Mouse (Mus musculus) retina, adult 2 months (tissue): ENCODE results near the gene Arhgef39.
A peak's percentile ranks its signal among the peaks of the same experiment; 100 is the strongest.
"Not testable (repeated sequence)": the region's sequence is repeated elsewhere in the genome, so short reads cannot be mapped to it uniquely, and the experiment has no call there.

ENCODE experiments used
- DNase-seq: peaks from one replicate; pipeline ENCODE4 v3.0.0-alpha.2; 2012; ENCODE audit warnings: low read depth, low spot score

The Arhgef39 gene

DNA sequence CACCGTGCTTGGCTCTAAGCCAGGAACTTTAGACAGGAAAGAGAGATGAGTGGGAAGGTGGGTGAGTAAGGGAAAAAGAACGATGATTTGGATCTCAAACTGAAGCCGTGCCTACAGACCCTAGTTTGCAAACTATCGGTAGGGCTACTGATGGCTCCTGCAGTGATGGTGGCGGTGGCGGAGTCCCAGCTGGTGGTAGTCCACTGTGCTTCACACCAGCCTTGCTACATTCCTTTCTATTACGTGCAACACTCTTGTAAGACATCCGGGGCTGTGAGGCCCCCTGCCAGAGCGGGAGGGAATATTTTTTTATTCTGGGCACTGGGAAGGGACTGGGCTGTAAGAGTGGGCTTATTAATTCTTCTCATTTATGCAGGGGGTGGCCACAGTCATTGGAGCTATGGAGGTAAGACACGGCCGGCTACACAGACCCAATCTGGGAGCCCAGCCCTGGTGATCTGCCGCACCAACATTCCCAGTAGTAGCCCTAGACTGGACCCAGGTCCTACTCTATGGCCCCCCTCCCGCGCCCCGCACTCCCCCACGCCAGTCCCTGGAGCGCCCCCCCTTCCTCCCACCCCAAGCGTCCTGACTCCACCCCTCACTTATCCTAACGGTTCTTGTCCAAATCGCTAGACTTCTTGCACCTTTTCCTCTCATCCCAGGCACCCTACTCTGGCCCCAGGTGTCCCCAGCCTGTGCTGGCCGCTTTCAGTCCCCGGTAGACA is 8.6 kb upstream of the Arhgef39 start:
- no peak for DNase-seq

DNA sequence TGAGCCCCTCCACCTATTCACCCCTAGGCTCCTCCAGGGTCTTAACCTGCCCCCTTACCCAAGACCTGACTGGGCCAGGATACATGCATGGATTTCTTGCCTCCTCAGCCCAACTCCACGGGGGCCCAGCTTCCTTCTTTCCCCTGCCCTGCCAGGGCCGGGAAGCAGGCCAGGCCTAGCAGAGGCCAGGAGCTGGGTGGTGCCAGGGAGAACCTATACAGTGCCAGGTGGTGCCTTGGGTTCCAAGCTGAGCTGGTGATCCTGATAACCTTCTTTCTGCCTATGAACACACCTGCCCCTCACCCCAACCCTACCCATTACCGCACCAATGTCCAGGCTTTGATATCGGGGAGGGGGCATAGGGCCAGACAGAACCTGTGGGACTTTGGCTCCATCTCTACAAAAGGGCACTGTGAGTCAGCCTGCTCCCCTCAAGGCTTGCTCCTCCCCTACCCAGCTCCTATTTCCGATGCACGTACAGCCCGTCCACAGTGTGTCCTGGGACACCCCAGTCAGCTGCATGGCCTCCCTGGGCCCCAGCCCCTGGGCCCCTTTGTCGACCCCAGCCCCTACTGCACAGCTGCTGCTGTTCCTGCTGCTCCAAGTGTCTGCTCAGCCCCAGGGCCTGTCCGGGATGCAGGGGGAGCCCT is 7.2 kb upstream of the Arhgef39 start, which contains the start of gene Car9:
Gene Car9, plus strand, starts transcription at position 431 of the 650 bp plus-strand sequence.
- DNase-seq, result no peak

DNA sequence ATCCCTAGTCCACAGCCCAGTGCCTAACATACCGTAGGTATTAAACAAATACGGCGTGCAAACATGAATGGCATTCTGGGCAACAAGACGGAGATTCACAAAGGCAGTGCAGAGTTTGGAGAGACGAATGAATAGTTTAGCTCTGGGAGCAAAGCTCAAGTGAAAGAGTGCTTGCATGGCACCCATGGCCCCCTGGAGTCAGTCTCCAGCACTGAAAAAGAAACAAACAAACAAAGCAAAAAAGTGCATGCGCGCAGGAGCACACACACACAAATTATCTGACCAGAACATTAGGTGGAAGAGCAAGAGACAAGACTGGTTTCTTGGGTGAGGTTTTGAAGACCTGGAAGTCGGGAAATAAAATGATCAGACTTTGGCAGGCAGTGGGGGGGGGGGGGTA is 6.6 kb upstream of the Arhgef39 start:
- no peak for DNase-seq

GRCm38 (mm10) chr4:43504269-43504668 is 4.8 kb upstream of the Arhgef39 start:
- DNase-seq, result no peak

GRCm38 (mm10) chr4:43503506-43503905 is 4.0 kb upstream of the Arhgef39 start:
- DNase-seq, result no peak

DNA sequence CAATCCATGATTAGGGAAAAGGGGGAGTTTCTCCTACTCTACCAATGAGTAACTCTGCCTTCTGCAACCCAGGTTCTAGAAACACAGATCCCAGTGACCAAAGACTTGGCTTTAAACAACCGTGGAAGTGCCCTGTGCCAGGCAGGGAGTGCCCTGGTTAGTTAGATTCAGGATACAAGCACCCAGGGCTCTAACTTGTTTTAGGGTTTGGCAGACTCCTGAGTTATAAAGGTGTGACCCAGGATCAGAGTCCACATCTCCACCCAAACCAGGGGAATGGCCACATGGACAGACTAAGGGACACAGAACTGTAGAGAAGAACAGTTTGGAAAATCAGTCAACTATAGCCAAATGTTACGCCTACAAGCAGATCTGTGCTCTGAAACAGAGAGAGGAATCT is 3.5 kb upstream of the Arhgef39 start:
- no peak for DNase-seq

GRCm38 (mm10) chr4:43498983-43499382 is 512 bp downstream of the Arhgef39 start:
- no peak for DNase-seq

- DNase-seq, result no peak
These were observed 1.5 kb downstream of the Arhgef39 start for GRCm38 (mm10) chr4:43497946-43498345.

- DNase-seq, result no peak
These were observed 2.1 kb downstream of the Arhgef39 start for GRCm38 (mm10) chr4:43497405-43497804.

DNA sequence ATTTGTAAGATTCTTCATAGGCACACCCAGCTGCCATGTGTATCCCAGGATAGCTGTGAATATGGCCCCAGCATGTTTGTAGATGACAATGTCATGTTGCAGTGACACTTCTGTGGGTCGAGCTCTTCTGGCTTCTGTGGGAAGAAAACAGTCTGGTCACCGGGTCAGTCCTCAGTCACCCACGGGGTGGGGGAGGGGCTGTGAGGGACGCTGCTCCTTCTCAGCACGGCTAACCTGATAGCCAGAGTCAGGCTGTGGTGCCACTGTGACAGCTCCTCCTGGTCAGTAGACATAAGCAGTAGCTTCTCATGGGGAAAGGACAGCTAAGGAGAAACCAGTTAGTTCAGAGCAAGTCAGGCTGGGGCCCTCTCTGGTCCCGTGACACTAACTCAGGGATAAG is 2.9 kb downstream of the Arhgef39 start:
- DNase-seq, result no peak

- DNase-seq, result no peak
These were observed 5.7 kb downstream of the Arhgef39 start for GRCm38 (mm10) chr4:43493846-43494240.

- peak; percentile 94 for DNase-seq
These were observed 6.2 kb downstream of the Arhgef39 start for GRCm38 (mm10) chr4:43493186-43493845.

GRCm38 (mm10) chr4:43492821-43493185 is 6.7 kb downstream of the Arhgef39 start, which contains the start of gene Ccdc107:
TSS of gene Ccdc107 (plus strand) at chr4:43492900.
- peak; percentile 90 for DNase-seq

DNA sequence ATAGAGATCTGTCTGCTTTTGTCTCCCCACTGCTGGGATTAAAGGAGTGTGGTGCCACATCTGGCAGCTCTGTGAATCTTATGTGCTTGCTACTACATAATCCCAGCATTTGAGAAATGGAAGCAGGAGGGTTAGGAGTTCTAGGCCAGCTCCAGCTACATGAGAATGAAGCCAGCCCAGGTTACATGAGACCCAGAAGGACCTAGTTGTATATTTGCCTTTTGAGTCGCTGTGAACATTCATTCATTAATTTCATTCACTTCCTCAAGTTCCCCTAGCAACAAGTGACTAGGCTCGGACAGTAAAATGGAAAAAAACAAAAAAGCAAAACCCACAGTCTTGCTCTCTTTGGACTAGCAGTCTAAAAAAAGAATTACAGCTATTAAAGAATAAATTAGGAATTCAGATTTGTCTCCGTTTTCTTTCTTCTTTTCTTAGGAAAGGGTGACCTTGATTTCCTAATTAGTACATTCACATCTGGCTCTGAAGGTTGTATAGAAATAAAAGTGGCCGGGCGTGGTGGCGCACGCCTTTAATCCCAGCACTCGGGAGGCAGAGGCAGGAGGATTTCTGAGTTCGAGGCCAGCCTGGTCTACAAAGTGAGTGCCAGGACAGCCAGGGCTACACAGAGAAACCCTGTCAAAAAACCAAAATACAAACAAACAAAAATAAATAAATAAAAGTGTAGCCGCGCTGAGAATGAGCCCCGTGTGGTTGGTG is 7.2 kb downstream of the Arhgef39 start:
- no peak for DNase-seq

GRCm38 (mm10) chr4:43490801-43491200 is 8.7 kb downstream of the Arhgef39 start:
- no peak for DNase-seq

DNA sequence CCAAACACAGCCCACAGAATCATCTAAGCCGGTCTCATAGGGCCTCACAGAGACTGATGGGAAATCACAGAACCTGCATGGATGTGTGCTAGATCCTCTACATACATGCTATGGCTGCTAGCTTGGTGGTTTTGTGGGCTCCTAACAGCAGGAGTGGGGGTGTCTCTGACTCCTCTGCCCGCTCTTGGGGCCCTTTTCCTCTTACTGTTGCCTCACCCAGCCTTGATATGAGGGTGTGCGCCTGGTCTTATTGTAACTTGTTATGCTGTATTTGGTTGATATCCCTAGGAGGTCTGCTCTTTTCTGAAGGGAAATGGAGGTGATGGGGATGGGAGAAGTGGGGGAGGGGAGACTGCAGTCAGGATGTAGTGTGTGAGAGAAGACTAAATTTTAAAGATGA is 9.9 kb downstream of the Arhgef39 start:
- DNase-seq, result no peak

DNA sequence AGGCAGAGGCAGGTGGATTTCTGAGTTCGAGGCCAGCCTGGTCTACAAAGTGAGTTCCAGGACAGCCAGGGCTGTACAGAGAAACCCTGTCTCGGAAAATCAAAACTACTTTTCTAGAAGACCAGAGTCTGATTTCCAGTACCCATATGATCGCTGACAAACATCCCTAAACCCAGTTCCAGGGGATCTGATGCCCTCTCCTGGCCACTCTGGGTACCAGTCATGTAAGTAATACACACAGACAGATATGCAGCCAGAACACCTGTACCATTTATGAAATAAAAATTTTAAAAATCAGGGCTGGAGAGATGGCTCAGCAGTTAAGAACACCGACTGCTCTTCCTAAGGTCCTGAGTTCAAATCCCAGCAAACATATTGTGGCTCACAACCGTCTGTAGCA is 13.8 kb downstream of the Arhgef39 start:
- not testable (repeated sequence) for DNase-seq

DNA sequence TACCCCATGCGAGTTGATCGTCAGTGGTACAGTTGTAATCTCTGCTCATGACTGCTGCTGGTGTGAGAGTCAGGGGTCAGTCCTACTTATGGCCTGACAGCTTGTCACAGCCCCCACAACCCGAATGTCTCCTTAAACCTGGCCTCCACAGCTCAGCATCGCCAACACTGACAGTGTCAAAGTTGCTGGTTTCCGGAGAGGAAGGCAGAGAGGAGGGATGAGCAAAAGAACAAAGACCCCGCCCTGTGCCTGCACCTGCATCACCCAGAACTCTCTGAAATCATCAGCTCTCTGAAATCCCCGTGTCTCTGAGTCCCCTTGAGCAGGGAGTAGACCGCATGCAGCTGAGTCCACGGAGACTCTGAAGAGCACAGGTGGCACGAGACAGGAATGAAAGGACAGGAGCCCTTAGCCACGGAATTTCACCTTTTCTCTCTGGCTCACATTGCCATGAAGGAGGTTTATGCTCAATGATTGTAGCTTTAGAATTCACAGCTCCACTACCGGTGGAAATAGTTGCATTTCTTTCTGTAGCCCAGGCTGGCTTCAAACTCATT is 15.9 kb downstream of the Arhgef39 start, which contains the start of gene Sit1:
Gene Sit1, minus strand, starts transcription at position 200 of the 557 bp plus-strand sequence.
- no peak for DNase-seq

- DNase-seq, result no peak
These were observed 16.9 kb downstream of the Arhgef39 start for GRCm38 (mm10) chr4:43482591-43482990.

DNA sequence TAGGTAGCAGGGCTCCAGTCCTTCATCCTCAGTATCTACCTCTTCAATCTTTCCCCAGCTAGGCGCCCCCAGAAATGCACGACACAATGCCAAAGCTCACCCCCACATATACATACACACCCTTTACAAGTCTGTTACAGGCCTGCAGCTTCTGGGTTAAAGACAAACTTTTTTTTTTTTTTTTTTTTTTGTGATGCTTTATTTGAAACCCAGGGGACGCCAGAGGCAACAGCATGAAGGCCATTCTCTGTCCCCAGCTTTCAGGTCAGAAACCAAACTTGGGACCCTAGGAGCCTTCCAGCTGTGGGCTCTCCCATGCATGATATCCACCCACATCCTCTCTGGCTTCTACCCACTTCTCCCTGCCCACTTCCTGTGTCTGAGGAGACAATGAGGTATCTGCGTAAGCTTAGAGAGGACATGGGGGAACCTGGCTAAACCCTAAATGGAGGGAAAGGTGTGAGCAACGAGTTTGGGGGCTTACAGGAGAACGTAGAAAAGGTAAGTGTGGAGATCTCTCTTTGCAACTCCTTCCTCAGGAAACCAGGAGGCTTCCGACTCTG is 17.5 kb downstream of the Arhgef39 start:
- no peak for DNase-seq

- DNase-seq, result no peak
These were observed 18.5 kb downstream of the Arhgef39 start for GRCm38 (mm10) chr4:43480985-43481384.
